Mouse (Mus musculus): ENCODE data around the gene Slc38a8. TPM values are rescaled to one million over a fixed set of nuclear protein-coding genes. Genes with fewer than 3 reads are reported as not detected.

Slc38a8 gene
- polyA plus RNA-seq, 1 experiment from 2014 or later: not detected

GRCm38 (mm10) chr8:119447781-119448170 lies 53.7 kb downstream of the Slc38a8 start:
- Histone ChIP-seq H3K4me2 (no peak overlapping the region), H3K27me3 (replicated peaks) (peaks cover 76% of the 10 kb centered on the region), H3K4me1 (peaks cover 3% of the 10 kb centered on the region; the same call in 1 of the 2 replicates), H3K27ac (no peak overlapping the region), H3K9me3 (replicated peaks) (no peaks in the 10 kb centered on the region), H3K36me3 (peaks cover 25% of the 10 kb centered on the region), H3K9ac (no peak overlapping the region), H3K4me3 (no peak overlapping the region)
- no peak for ATAC-seq
- 6% methylated on average over 17 of the region's 17 CpGs for WGBS (ENCODE audit: insufficient replicate concordance)

- peak overlapping the region; percentile 54 for H3K4me3 ChIP-seq
- H3K4me1 ChIP-seq: peaks cover 3% of the 10 kb centered on the region; the same call in 1 of the 2 replicates
- H3K9me3 ChIP-seq (replicated peaks): no peaks in the 10 kb centered on the region
- H3K4me2 ChIP-seq: peak overlapping the region; percentile 76
- H3K27ac ChIP-seq: no peak overlapping the region
- no peak for ATAC-seq
- WGBS (ENCODE audit: insufficient replicate concordance): 2% methylated on average over 47 of the region's 80 CpGs
- H3K9ac ChIP-seq: no peak overlapping the region
- H3K36me3 ChIP-seq: peaks cover 31% of the 10 kb centered on the region
- H3K27me3 ChIP-seq (replicated peaks): peaks cover 77% of the 10 kb centered on the region
These were observed 54.3 kb downstream of the Slc38a8 start for GRCm38 (mm10) chr8:119446990-119447780.

DNA sequence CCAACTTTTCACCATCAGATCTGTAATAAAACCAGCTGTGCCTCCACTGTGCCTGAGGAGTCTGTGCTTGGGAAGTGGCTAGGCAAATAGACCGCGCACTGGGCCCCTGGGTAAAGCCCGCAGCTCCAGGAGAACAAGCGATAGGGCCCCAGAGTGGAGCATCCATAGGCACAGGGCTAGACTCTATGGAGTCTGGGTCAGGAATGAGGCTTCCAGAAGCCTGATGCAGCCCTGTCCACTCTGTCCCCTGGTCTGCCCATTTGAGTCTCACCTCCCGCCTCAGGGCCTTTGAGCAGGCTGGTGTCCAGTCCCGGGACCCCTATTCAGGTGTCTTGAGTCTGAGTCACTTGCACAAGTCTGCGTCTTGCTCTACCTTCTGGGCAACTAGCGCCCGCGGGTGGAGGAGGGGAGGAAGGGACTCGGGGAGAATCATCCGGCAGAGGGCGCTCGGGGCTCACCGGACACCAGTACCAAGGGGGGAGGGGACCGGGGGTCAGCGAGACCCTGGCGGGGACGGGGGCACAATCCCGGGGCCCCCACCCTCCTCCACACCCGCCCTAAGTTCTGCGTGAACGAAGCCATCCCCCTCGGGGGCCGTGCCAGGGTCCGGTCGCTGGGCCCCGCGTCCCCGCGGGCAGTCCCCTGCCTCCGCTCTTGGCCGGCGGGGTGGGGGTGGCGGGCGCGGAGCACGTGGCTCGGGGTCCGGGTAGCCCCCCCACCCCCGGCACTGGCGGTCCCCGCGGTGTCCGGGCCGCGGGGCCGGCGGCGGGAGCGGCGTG lies 55.1 kb downstream of the Slc38a8 start, which contains the start of gene Necab2:
TSS of gene Necab2 (plus strand) at position 509 of the 779 bp plus-strand sequence.
- no peak within 1 kb of the TSS for H3K9ac ChIP-seq
- WGBS (ENCODE audit: insufficient replicate concordance): 2% methylated on average over 41 of the region's 52 CpGs
- ATAC-seq: peak; percentile 35

GRCm38 (mm10) chr8:119442970-119443369 lies 58.5 kb downstream of the Slc38a8 start:
- ATAC-seq: no peak
- WGBS (ENCODE audit: insufficient replicate concordance): 85% methylated on average over 8 of the region's 8 CpGs
- H3K4me3 ChIP-seq: no peak overlapping the region

More for the DNA sequence above, 55.1 kb downstream of the Slc38a8 start, which contains the start of gene Necab2:
- Histone ChIP-seq H3K27ac (no peak within 1 kb of the TSS), H3K36me3 (peaks cover 34% of the 10 kb centered on the region), H3K4me2 (peak within 1 kb of the TSS; percentile 76), H3K4me1 (peaks cover 3% of the 10 kb centered on the region; the same call in 1 of the 2 replicates), H3K4me3 (peak within 1 kb of the TSS; percentile 54), H3K27me3 (replicated peaks) (peaks cover 72% of the 10 kb centered on the region), H3K9me3 (replicated peaks) (no peaks in the 10 kb centered on the region)

GRCm38 (mm10) chr8:119442013-119442412 lies 59.5 kb downstream of the Slc38a8 start:
- no peak overlapping the region for H3K27ac ChIP-seq
- peaks cover 34% of the 10 kb centered on the region for H3K36me3 ChIP-seq
- no peak for ATAC-seq
- H3K4me3 ChIP-seq: no peak overlapping the region
- H3K4me2 ChIP-seq: no peak overlapping the region
- no peaks in the 10 kb centered on the region for H3K9me3 ChIP-seq (replicated peaks)
- 52% methylated on average over 5 of the region's 5 CpGs for WGBS (ENCODE audit: insufficient replicate concordance)
- no peak overlapping the region for H3K9ac ChIP-seq
- peaks cover 33% of the 10 kb centered on the region for H3K27me3 ChIP-seq (replicated peaks)
- H3K4me1 ChIP-seq: peaks cover 23% of the 10 kb centered on the region

More at GRCm38 (mm10) chr8:119442970-119443369, 58.5 kb downstream of the Slc38a8 start:
- no peaks in the 10 kb centered on the region for H3K9me3 ChIP-seq (replicated peaks)
- H3K4me2 ChIP-seq: no peak overlapping the region
- H3K27me3 ChIP-seq (replicated peaks): peaks cover 42% of the 10 kb centered on the region
- peaks cover 34% of the 10 kb centered on the region for H3K36me3 ChIP-seq
- no peak overlapping the region for H3K9ac ChIP-seq
- H3K27ac ChIP-seq: no peak overlapping the region
- H3K4me1 ChIP-seq: peaks cover 19% of the 10 kb centered on the region

DNA sequence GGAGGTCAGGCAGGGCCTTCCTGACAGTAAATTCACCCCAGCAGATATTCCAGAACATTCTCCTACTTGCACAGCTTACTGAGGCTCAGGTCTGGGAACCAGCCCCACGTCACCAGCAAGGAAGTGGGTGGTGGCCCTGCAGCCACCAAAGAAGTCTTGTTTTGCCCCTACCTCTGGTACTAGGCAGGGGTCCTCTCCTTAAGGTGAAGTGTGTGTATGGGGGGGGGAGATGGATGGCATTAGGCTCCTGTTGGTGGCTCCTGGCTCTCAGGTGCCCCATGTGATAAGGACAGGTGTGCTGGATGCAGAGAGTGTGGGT lies 60.6 kb downstream of the Slc38a8 start:
- peaks cover 22% of the 10 kb centered on the region for H3K27me3 ChIP-seq (replicated peaks)
- WGBS (ENCODE audit: insufficient replicate concordance): 27% methylated on average over 1 of the region's 1 CpGs
- peaks cover 29% of the 10 kb centered on the region for H3K4me1 ChIP-seq
- H3K9me3 ChIP-seq (replicated peaks): no peaks in the 10 kb centered on the region
- H3K4me3 ChIP-seq: no peak overlapping the region
- no peak for ATAC-seq
- H3K9ac ChIP-seq: no peak overlapping the region
- H3K4me2 ChIP-seq: 0 out of 2 replicates have a peak overlapping the region, but pooled peaks have one; percentile 50
- peaks cover 34% of the 10 kb centered on the region for H3K36me3 ChIP-seq
- no peak overlapping the region for H3K27ac ChIP-seq

DNA sequence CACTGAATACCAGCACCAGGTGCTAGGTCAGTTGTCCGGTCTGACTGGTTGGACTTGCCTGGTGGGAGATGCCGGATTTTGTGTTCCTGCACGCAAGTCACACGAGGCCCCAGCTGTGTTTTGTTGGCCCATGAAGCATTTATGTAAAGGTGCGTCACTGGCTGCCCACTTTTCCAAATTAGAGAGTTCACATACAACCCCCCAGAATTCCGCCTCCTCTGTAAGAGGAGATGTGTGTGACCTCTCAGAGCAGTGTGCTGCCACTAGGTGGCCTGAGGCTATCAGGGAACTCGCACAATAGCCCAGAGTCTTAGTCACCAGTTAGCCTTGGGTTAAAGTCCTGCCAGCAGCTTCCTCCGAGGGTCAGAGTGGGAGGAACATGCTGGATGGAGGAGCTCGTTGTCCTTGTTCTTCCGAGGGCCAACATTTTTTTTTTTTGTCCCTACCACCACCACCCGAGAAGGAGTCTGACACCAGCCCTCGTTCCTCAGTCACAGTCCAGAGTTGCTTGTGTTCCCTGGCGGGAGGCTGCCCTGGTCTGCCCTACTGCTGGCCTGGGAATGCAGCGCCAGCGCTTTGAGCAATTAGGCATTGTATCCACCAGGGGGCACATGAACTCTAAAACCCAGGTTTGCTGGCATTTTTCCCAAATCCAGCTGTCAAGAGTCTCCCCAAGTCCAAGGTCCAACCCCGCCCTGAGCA lies 61.1 kb downstream of the Slc38a8 start:
- Histone ChIP-seq H3K9me3 (replicated peaks) (no peaks in the 10 kb centered on the region), H3K4me2 (peak overlapping the region; percentile 50), H3K4me3 (no peak overlapping the region), H3K27me3 (replicated peaks) (peaks cover 17% of the 10 kb centered on the region), H3K27ac (no peak overlapping the region), H3K4me1 (peaks cover 29% of the 10 kb centered on the region), H3K36me3 (peaks cover 28% of the 10 kb centered on the region), H3K9ac (no peak overlapping the region)
- ATAC-seq: no peak; the same call in 1 of the 2 replicates
- 20% methylated on average over 16 of the region's 16 CpGs for WGBS (ENCODE audit: insufficient replicate concordance)

DNA sequence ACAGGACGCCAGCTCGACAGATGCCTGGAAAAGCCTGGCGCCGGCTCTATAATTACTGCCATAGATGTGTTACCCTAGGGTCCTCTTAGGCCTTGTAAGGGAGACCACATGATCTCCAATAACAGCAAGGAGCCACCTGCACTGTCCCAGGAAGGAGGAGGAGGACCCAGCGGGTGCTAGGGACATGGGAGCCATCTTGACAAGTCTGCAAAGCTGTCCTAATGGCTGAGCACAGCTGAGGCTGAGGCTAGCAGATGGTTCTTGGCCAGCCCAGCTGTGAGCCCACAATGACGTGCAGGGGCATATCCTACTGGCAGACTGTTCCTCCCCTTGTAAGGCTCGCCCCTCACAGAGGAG lies 61.6 kb downstream of the Slc38a8 start:
- 67% methylated on average over 7 of the region's 7 CpGs for WGBS (ENCODE audit: insufficient replicate concordance)
- no peak overlapping the region for H3K27ac ChIP-seq
- H3K9me3 ChIP-seq (replicated peaks): no peaks in the 10 kb centered on the region
- H3K4me2 ChIP-seq: peak overlapping the region; percentile 50
- peaks cover 23% of the 10 kb centered on the region for H3K36me3 ChIP-seq
- ATAC-seq: no peak
- peaks cover 11% of the 10 kb centered on the region; the same call in 1 of the 2 replicates for H3K27me3 ChIP-seq (replicated peaks)
- H3K9ac ChIP-seq: no peak overlapping the region
- peaks cover 29% of the 10 kb centered on the region for H3K4me1 ChIP-seq
- no peak overlapping the region for H3K4me3 ChIP-seq

DNA sequence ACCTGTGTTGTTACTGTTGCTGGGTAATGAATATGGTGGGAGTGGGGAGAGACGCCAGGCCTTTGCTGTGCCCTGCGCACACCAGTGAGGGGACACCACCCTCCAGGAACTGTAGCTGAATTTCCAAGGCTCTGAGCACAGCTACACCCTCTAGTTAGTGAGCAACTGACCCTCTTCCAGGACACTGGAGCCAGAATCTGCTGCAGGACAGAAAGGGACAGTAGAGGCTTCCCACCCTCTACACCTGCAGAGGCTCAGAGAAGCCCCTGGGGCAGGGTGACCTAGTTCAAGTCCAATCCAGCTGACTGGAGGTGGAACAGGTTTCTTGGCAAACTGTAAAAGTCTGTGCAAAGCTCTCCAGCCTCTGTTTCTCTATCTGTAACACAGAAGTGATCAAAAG lies 62.1 kb downstream of the Slc38a8 start:
- Histone ChIP-seq H3K4me1 (peaks cover 33% of the 10 kb centered on the region), H3K27ac (no peak overlapping the region), H3K9ac (no peak overlapping the region), H3K4me3 (peak overlapping the region; percentile 43), H3K27me3 (replicated peaks) (peaks cover 7% of the 10 kb centered on the region; the same call in 1 of the 2 replicates), H3K9me3 (replicated peaks) (no peaks in the 10 kb centered on the region), H3K4me2 (peak overlapping the region; percentile 50), H3K36me3 (peaks cover 19% of the 10 kb centered on the region)
- WGBS (ENCODE audit: insufficient replicate concordance): 84% methylated on average over 2 of the region's 2 CpGs
- ATAC-seq: no peak

GRCm38 (mm10) chr8:119438876-119439275 lies 62.6 kb downstream of the Slc38a8 start:
- 0 out of 2 replicates have a peak overlapping the region, but pooled peaks have one; percentile 4 for H3K27ac ChIP-seq
- H3K36me3 ChIP-seq: peaks cover 19% of the 10 kb centered on the region
- H3K9ac ChIP-seq: no peak overlapping the region
- ATAC-seq: no peak
- H3K9me3 ChIP-seq (replicated peaks): no peaks in the 10 kb centered on the region
- peak overlapping the region; percentile 50 for H3K4me2 ChIP-seq
- H3K4me3 ChIP-seq: peak overlapping the region; percentile 43
- peaks cover 33% of the 10 kb centered on the region for H3K4me1 ChIP-seq
- 57% methylated on average over 6 of the region's 6 CpGs for WGBS (ENCODE audit: insufficient replicate concordance)
- peaks cover 6% of the 10 kb centered on the region; the same call in 1 of the 2 replicates for H3K27me3 ChIP-seq (replicated peaks)

GRCm38 (mm10) chr8:119437506-119437905 lies 64.0 kb downstream of the Slc38a8 start:
- 51% methylated on average over 11 of the region's 11 CpGs for WGBS (ENCODE audit: insufficient replicate concordance)
- ATAC-seq: no peak
- Histone ChIP-seq H3K4me1 (peaks cover 33% of the 10 kb centered on the region), H3K27me3 (replicated peaks) (peaks cover 2% of the 10 kb centered on the region; the same call in 1 of the 2 replicates), H3K36me3 (peaks cover 6% of the 10 kb centered on the region), H3K9me3 (replicated peaks) (no peaks in the 10 kb centered on the region), H3K27ac (no peak overlapping the region), H3K4me2 (peak overlapping the region; percentile 50), H3K9ac (peak overlapping the region; percentile 28), H3K4me3 (peak overlapping the region; percentile 43)
